Mouse (Mus musculus): ENCODE data around the gene Plcb1.

DNA sequence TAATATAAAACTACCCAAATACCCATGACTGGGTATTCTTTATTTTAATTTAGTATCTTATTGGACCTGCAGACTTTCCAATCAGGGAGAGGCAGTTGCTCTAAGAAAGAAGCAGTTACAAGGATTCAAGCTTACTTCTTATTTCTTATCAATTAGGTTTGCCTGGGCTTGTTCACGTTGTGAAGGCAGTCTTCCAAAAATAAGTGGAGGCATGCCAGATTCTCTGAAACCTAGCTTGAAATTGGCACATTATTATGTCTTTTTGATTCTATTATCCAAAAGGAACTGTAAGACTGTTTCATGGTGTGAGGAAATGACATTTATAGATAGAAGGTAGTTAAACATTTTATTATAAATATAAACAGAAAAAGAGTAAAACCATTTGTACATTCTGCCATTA is 721.2 kb downstream of the Plcb1 start:
- TF ChIP-seq POLR2A (IDR thresholded peaks at IDR 0.05; ENCODE audit: insufficient read depth, low read depth, low read length), result no peak
- no peak for TF ChIP-seq EP300 (IDR thresholded peaks at IDR 0.05; ENCODE audit: insufficient read depth, low read depth, low read length)
